Mouse (Mus musculus) ES-E14 (cell line): ENCODE measurements around the gene Pmm2. TPM values are rescaled to one million over a fixed set of nuclear protein-coding genes. Genes with fewer than 3 reads are reported as not detected.
A peak's percentile ranks its signal among the peaks of the same experiment; 100 is the strongest.

Source experiments
- DNase-seq: peaks from one replicate; pipeline ENCODE4 v3.0.0-alpha.2; 2013; ENCODE audit warnings: low read depth, low spot score
- H3K27ac ChIP-seq: 2 replicates; pipeline ENCODE4 v1.5.1; 2012; ENCODE audit warnings: low read depth, mild to moderate bottlenecking, low read length, moderate library complexity, mixed read lengths; ENCODE audit not compliant: poor library complexity, insufficient read depth, severe bottlenecking
- H3K36me3 ChIP-seq: 2 replicates; pipeline ENCODE4 v1.6.1; 2012; ENCODE audit warnings: mild to moderate bottlenecking, low read length, moderate library complexity, mixed read lengths; ENCODE audit not compliant: control insufficient read depth, poor library complexity, insufficient read depth, severe bottlenecking
- H3K4me1 ChIP-seq, 2 experiments: fragments of 150-350 bp in 1 of 2; sonication (generic) in 1 of 2; 2 replicates each; pipeline ENCODE4 v1.6.1; 2012; ENCODE audit warnings: low read length in 2 of 2, mild to moderate bottlenecking in 1 of 2, mixed read lengths in 1 of 2; ENCODE audit not compliant: control insufficient read depth in 2 of 2, insufficient read depth in 2 of 2, poor library complexity in 1 of 2
- H3K4me3 ChIP-seq, 2 experiments: fragments of 150-350 bp in 1 of 2; sonication (generic) in 1 of 2; 2 replicates each; pipeline ENCODE4 v1.5.1; 2012; ENCODE audit warnings: low read length in 2 of 2, low read depth in 1 of 2, mild to moderate bottlenecking in 1 of 2, mixed read lengths in 1 of 2; ENCODE audit not compliant: insufficient read depth in 1 of 2, poor library complexity in 1 of 2, severe bottlenecking in 1 of 2
- H3K9ac ChIP-seq: 2 replicates; pipeline ENCODE4 v1.6.1; 2012; ENCODE audit warnings: low read depth, mild to moderate bottlenecking, low read length, mixed read lengths; ENCODE audit not compliant: poor library complexity, insufficient read depth, severe bottlenecking
- H3K9me3 ChIP-seq: fragments of 150-350 bp; sonication (generic); 2 replicates; pipeline ENCODE4 v1.6.1; 2012; ENCODE audit warnings: low read depth, mild to moderate bottlenecking, low read length; ENCODE audit not compliant: control insufficient read depth, insufficient read depth
- CHD2 ChIP-seq: IDR thresholded peaks from 2 replicates; pipeline ENCODE4 v1.6.1; 2014; ENCODE audit warnings: mild to moderate bottlenecking, low read depth, low read length, inconsistent platforms
- HCFC1 ChIP-seq: IDR thresholded peaks from 2 replicates; pipeline ENCODE4 v1.6.1; 2012; ENCODE audit warnings: low read length, inconsistent platforms, borderline replicate concordance; ENCODE audit not compliant: insufficient read depth
- MAFK ChIP-seq: IDR thresholded peaks from 2 replicates; pipeline ENCODE4 v1.6.1; 2014; ENCODE audit warnings: mild to moderate bottlenecking, low read depth, low read length, inconsistent platforms; ENCODE audit not compliant: insufficient read depth
- ZC3H11A ChIP-seq: IDR thresholded peaks from 2 replicates; pipeline ENCODE4 v1.6.1; 2012; ENCODE audit warnings: low read depth, mild to moderate bottlenecking, inconsistent platforms, low read length, borderline replicate concordance
- ZNF384 ChIP-seq: IDR thresholded peaks from 2 replicates; pipeline ENCODE4 v1.6.1; 2012; ENCODE audit warnings: low read depth, low read length, inconsistent platforms
- in situ Hi-C, 2 experiments: fragments of 600-800 bp; cut with MboI; formaldehyde crosslinking; loops; one replicate each; pipeline ENCODE4 v1.15.1; 2025; ENCODE audit warnings: low sequenced_read_pairs in 2 of 2, inconsistent platforms in 1 of 2; ENCODE audit not compliant: unreplicated experiment in 2 of 2
- total RNA-seq: library from RNA; depleted of rRNA; stranded (reverse); fragments of 300-350 nt; gene quantifications from 2 replicates; pipeline ENCODE4 v1.2.3, GENCODE M21; 2012; rRNA removed

Gene Pmm2
- 34.7 and 34.8 TPM in 2 replicates for total RNA-seq

DNA sequence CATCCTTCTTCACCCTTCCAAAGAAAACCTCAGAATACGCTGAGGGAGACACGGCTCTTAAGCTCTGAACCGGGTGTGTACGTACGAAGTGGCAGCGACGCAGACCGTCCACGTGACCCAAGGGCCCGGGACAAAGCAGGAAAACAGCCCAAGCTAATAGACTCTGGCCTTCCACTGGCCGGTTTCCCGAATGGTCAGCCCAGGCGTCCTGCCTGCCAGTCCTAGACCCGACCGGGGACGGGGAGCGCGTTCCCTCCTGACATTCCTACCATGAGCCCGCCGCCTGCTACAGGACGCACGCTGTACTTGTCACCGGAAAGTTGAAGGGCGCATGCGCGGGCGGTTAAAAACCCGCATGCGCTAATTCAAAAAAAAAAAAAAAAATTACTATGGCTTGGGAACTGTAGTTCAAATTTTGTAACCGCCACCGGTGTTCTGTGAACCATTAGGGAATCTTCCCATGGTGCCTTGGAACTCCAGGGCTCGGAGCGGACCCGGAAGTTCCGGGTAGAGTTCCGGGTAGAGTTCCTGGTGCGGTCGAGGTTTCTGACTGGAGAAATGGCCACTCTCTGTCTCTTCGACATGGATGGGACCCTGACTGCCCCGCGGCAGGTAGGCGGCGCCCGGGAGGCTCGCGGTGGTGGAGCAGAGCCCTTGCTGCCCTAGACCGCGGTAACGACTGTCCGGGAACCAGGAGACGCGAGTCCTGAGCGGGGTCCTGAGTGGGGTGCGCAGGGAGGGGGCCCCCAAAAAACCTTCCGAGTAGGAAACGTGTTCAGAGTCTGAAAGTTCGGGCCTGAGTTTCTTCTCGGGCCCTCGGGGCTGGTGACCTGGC lies at the start of gene Pmm2, which contains the start of gene Tmem186:
Pmm2 (plus strand) TSS at position 458 of the 835 bp plus-strand sequence.
Tmem186 (minus strand) TSS at position 496 of the 835 bp plus-strand sequence.
- H3K9ac ChIP-seq: peak within 1 kb of the TSS; percentile 96
- peak within 1 kb of the TSS; percentile 63 for H3K27ac ChIP-seq
- peak within 1 kb of the TSS; percentile 88 to 92 for H3K4me3 ChIP-seq
- peaks cover 0 to 9% of the 10 kb centered on the region in 2 experiments; a peak in 1 of 4 replicates for H3K4me1 ChIP-seq
- in situ Hi-C loops: no loop called here
- H3K36me3 ChIP-seq: peaks cover 18% of the 10 kb centered on the region; the same call in 1 of the 2 replicates
- TF ChIP-seq CHD2 (no peak), HCFC1 (0 out of 2 replicates have a peak, but pooled peaks have one; percentile 55), ZNF384 (peak; percentile 98)
- DNase-seq: peak; percentile 77
- H3K9me3 ChIP-seq: no peaks in the 10 kb centered on the region

DNA sequence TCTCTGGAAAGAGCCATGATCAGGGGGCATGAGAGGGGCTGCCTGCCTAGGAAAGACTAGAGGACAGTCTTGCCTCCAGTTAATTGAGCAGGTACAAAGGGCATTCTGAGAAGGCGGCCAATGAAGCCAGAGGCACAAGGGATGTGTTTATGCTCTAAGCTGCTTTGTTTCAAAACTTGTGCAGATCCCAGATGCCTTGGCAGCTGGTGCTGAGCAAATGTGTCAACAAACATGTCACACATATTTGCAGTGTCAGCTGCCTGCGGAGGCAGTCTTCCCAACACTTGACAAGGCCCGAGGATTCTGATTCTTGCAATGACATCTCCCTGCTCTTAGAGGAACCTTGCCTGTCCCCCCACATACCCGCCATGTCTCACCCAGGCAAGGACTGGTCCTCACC lies 42.1 kb upstream of the Pmm2 start:
- no peak for DNase-seq
- Histone ChIP-seq H3K27ac (no peak overlapping the region), H3K36me3 (no peaks in the 10 kb centered on the region), H3K9ac (no peak overlapping the region), H3K4me1 (no peaks in the 10 kb centered on the region), H3K9me3 (no peaks in the 10 kb centered on the region), H3K4me3 (no peak overlapping the region)
- in situ Hi-C loops: no loop called here
- TF ChIP-seq MAFK (no peak), CHD2 (no peak), ZC3H11A (no peak), HCFC1 (no peak), ZNF384 (no peak)

DNA sequence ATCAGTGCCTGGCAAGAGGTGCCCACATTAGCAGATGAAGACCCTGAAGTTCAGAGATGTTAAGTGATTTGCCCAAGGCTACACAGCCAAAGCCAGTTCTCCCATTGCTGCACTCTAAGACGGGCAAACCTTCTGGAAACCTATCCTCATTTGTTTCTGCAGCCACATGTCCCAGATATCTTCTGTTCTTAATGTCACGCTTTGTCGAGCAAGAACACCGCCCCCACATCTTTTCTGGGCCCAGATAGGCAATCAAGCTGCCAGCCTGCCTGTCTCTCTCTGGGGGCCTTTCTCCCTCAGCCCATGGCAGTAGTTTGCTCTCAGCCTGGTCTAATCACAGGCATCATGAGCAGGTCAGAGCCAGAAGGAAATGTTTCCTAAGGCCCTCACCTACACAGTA lies 41.1 kb upstream of the Pmm2 start:
- in situ Hi-C loops: no loop called here

DNA sequence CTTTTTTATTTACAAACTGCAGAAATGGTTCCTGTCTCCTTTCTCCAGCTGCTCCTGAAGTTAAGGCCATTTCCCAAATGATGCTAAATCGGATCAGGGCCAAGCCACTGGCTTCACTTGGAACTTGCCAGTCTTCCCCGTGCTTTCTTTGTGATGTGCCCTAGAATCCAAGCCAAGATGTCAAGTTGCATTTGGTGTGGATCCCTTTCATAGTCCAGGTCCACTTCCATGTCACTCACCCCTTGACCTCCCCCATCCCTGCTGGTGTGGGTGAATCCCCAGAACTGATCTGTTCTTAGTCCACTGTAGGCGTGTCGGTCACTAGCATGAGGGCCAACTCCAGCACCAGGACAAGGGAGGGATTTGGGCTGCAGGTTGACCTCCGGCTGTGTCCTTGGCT lies 40.0 kb upstream of the Pmm2 start:
- no peak for DNase-seq
- H3K36me3 ChIP-seq: no peaks in the 10 kb centered on the region
- in situ Hi-C loops: no loop called here

More for the DNA sequence above, 41.1 kb upstream of the Pmm2 start:
- H3K27ac ChIP-seq: no peak overlapping the region
- no peak for TF ChIP-seq CHD2
- TF ChIP-seq ZC3H11A: no peak
- no peak for TF ChIP-seq ZNF384
- no peak for TF ChIP-seq HCFC1
- TF ChIP-seq MAFK: no peak
- H3K4me3 ChIP-seq: no peak overlapping the region
- no peaks in the 10 kb centered on the region for H3K9me3 ChIP-seq
- DNase-seq: no peak
- H3K36me3 ChIP-seq: no peaks in the 10 kb centered on the region
- H3K9ac ChIP-seq: no peak overlapping the region
- H3K4me1 ChIP-seq: no peaks in the 10 kb centered on the region

More for the DNA sequence above, 40.0 kb upstream of the Pmm2 start:
- Histone ChIP-seq H3K9me3 (no peaks in the 10 kb centered on the region), H3K27ac (no peak overlapping the region), H3K4me3 (no peak overlapping the region), H3K4me1 (peaks cover 0 to 3% of the 10 kb centered on the region in 2 experiments; a peak in 1 of 4 replicates), H3K9ac (no peak overlapping the region)
- TF ChIP-seq ZC3H11A: no peak
- no peak for TF ChIP-seq HCFC1
- TF ChIP-seq ZNF384: no peak
- no peak for TF ChIP-seq MAFK
- TF ChIP-seq CHD2: no peak
